Mouse (Mus musculus) G1E (cell line): ENCODE data around the gene Cep112.

ENCODE experiments used
- CTCF ChIP-seq: IDR thresholded peaks from 2 replicates; pipeline ENCODE4 v1.5.1; 2012; ENCODE audit warnings: low read depth, low read length, inconsistent platforms, mixed read lengths
- GATA1 ChIP-seq: IDR thresholded peaks from 2 replicates; pipeline ENCODE4 v1.6.1; 2012; ENCODE audit warnings: borderline replicate concordance, low read length, inconsistent platforms, mixed read lengths
- GATA2 ChIP-seq: IDR thresholded peaks from 2 replicates; pipeline ENCODE4 v1.6.1; 2012; ENCODE audit warnings: low read depth, low read length, inconsistent platforms, borderline replicate concordance
- POLR2AphosphoS5 ChIP-seq: IDR thresholded peaks from 2 replicates; pipeline ENCODE4 v1.6.1; 2012; ENCODE audit warnings: low read depth, low read length, inconsistent platforms; ENCODE audit not compliant: insufficient replicate concordance
- TAL1 ChIP-seq: conservative IDR thresholded peaks from 2 replicates; pipeline ENCODE4 v1.6.1; 2012; ENCODE audit warnings: low read depth, low read length, inconsistent platforms, mixed read lengths

DNA sequence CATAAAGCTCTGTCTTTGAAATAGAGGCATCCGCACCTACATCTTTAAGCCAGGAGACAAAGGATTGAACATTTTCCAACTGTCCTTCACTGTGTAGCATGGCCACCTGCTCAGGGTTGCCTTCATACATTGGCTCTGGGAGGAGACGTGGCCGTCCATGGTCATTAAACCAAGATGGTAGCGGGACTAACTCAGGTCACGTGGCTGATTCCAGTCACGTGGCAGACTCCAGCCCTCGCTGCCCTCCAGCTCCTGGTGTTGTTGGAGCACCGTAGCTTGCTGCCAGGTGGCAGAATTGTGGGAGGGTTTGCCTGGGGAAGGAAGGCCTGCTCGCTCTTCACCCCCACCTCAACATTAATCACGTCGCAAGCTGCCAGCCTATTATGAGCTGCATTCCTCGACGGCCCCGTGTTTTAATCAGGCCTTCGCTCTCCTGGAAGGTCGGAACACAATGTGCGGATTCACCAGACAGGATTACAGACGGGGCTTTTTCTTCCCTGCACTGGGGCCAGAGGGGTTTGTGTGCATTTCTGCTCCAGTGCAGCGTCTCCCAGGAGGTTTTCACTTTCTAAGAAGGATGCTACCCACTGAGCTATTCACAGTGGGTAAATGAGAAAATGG is 460.4 kb downstream of the Cep112 start:
- no peak for TF ChIP-seq CTCF
- TF ChIP-seq POLR2AphosphoS5, result no peak
- no peak for TF ChIP-seq GATA1
- TF ChIP-seq TAL1, result no peak
- no peak for TF ChIP-seq GATA2
